Mouse (Mus musculus): ENCODE data around the gene Capn15.

The Capn15 gene

GRCm38 (mm10) chr17:25985306-25986294 lies at the start of gene Capn15:
TSS of gene Capn15 (minus strand) at chr17:25985796.
- DNase-seq (ENCODE audit: low spot score): peak; percentile 94

- no peak for DNase-seq (ENCODE audit: low spot score)
Measured at GRCm38 (mm10) chr17:26032037-26032436, 46.4 kb upstream of the Capn15 start.

GRCm38 (mm10) chr17:26031583-26031982 lies 46.0 kb upstream of the Capn15 start:
- no peak for DNase-seq (ENCODE audit: low spot score)

DNA sequence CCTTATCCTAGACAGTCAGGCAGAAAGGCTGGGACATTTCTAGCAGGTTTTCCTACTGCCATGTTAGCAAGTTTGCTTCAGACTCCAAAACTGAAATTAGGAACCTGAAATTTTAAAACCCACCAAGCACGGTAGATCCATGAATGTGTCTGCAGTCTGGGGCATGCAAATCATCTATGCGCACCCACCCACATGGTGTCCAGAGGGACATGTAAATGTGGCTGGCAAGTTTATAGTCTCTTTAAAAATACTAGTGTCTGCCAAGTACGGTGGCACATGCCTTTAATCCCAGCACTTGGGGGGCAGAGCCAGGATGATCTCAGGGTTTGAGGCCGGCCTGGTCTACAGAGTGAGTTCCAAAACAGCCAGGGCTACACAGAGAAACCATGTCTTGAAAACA lies 42.7 kb upstream of the Capn15 start:
- no peak for DNase-seq (ENCODE audit: low spot score)

DNA sequence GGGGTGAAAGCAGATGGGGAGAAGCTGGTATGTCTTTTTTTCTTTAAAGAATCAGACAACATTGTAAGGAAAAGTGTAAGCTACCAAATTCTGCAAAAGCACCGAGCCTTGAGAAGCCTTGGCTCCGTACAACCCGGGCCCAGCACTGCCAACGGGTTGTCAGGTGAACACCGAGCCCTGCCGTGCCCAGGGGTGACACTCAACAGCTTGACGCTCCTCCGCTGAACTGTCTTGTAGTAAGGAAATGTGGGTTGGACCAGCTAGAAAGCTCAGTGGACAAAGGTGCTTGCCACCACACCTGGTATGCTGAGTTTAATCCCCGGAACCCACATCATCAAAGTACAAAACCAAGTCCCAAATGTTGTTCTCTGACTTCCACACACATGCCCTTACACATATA lies 39.1 kb upstream of the Capn15 start:
- DNase-seq (ENCODE audit: low spot score): no peak

DNA sequence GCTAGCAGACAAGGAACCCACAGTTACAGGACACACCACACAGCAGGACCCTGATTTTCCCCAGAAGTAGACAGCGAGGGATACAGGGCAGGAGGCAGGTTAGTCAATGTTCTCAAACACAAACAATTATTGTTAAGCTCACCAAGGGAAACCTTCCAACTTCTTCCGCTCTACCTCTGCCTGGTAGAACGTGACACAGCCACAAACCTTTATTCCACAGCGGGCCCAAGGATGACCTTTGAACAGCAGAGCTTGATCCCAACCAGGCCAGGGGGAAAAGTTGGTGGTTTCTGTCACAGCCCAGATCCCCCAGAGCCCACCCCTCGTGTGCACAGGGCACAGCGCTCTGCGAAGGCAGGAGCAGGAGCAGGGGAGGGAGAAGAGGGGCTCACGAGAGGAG lies 38.4 kb upstream of the Capn15 start:
- DNase-seq (ENCODE audit: low spot score): no peak

- DNase-seq (ENCODE audit: low spot score): no peak
Measured at GRCm38 (mm10) chr17:26023181-26023580, 37.6 kb upstream of the Capn15 start.

DNA sequence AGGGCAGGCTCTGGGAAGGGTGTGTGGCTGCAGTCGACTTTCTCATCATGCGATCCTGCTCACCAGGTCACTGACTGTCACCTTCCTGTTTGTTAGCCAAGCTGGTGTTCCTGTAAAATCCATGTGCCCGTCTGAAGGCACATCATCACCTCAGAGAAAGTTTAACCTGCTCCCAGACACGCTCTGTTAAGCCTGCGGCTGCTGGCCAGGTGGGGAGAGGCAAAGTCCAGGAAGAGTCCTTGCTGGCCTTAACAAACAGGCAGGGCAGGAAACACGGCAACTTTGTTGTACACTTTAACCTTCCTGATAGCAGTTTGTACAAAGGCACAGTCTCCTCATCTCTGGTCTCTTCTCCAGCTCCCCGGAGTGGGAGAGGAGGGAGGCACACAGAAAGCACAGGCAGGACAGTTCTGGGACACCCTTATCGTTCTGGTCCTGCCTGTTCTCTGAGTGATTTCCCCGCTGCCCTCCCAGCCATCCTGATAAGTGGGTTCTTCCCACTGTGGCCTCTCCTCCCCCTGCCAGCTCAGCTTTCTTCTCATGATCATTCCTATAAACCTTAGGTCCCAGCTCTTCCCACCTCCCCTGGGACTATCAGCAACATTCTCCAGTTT lies 36.2 kb upstream of the Capn15 start:
- no peak for DNase-seq (ENCODE audit: low spot score)

DNA sequence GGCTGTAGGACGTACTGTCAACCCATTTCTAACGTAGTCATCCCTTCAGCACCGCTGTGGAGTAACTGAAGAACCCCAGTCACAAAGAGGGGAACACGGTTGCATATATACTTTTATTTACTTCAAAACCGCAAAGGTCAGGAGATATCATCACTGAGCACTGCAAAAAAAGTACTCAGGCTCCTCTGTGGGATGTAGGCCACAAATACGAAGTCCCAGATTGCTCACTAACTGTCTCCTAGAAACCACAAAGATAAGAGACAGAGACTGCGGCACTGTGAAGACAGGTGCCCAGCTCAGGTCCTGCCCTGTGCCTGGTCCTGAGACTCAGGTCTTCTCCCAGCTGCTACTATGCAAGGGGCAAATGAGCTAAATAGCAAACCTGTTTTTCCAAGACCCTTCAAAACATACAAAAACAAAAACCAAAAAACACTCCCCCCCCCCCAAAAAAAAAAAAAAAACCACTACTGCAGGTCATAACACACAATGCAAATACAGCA lies 35.3 kb upstream of the Capn15 start:
- no peak for DNase-seq (ENCODE audit: low spot score)

GRCm38 (mm10) chr17:26018388-26018787 lies 32.8 kb upstream of the Capn15 start:
- no peak for DNase-seq (ENCODE audit: low spot score)

- no peak for DNase-seq (ENCODE audit: low spot score)
Measured at GRCm38 (mm10) chr17:26017949-26018348, 32.4 kb upstream of the Capn15 start.

GRCm38 (mm10) chr17:26017021-26017420 lies 31.4 kb upstream of the Capn15 start:
- no peak for DNase-seq (ENCODE audit: low spot score)

DNA sequence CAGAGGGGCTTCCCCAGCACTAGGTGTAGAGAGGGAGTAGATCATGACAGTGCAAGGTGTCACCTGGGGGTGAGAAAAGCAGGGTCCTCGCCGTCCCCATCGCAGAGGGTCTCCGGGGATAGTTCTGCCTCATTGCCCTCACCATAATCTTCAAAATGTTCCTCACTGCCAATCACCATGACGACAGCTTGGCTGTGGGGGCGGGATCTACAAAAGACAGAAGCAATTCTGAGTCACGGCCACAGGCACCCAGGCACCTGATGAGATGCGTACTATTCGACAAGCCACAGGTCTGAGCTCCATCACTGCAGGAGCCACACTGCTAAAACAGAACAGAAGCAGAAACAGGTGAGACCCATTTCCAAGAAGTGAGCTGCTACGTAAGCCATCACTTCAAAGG lies 28.1 kb upstream of the Capn15 start:
- no peak for DNase-seq (ENCODE audit: low spot score)

DNA sequence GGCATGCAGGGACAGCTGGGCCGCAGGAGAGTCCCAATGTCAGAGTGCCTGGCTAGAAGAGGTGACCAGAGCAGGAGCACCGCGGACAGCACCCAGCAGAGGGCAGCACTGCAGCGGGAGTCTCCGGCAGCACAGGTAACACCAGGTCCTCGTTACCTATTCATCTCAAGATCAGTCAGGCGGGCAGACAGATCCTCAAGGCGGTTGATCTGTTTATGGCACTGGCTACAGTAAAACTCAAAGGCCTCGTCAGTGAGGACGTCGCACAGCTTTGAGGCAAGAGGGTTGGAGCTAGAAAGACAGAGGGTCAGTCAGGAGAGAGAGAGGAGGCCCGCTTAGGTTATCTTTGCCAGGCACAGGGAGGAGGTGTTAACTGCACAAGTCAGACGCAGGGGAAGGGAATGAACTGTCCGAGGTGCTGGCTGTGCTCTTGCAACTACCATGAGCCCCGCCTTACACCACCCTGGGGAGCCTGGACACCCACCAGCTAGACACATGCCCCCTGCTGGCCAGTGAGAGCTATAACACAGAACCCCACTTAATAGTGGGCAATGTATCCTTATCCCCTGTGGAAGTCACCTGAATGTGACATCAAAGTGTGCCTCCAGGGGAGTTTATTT lies 26.4 kb upstream of the Capn15 start:
- DNase-seq (ENCODE audit: low spot score): peak; percentile 74

DNA sequence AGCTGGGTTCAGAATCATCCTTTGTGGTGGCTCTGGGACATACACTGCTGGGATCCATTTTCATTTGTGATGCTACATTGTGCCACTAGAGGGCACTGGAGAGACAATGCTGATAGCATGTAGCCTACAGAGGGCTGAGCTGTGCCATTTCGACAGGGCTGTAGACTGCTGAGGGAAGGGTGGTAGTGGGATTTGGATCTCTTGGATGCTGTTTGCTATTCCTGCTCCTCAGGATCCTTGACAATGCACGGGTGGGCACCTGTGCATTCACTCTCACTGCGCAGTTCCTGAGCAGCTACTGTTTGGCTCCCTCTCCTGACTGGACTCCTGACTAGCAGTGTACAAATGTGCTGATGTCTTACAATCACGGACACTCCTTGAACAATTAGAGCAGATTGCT lies 23.9 kb upstream of the Capn15 start:
- peak; percentile 33 for DNase-seq (ENCODE audit: low spot score)

- DNase-seq (ENCODE audit: low spot score): no peak
Measured at GRCm38 (mm10) chr17:26008787-26009186, 23.2 kb upstream of the Capn15 start.

DNA sequence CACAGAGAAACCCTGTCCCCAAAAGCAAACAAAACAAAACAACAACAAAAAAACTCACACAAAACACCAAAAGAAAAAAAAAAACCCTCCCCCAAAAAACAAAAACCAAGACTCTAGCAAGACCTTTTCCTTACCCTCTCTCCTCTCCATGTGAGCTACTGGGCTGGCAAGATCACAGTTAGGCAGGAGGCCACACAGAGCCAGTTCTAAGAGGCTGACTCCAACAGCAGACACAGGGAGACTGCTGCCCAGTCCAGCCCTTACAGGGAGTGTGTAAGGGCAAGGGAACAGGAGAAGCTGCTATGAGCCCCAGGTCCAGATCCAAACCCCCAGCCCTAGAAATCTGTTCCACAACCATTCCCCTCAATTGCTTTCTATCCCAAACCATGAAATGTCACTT lies 22.7 kb upstream of the Capn15 start:
- DNase-seq (ENCODE audit: low spot score): no peak

DNA sequence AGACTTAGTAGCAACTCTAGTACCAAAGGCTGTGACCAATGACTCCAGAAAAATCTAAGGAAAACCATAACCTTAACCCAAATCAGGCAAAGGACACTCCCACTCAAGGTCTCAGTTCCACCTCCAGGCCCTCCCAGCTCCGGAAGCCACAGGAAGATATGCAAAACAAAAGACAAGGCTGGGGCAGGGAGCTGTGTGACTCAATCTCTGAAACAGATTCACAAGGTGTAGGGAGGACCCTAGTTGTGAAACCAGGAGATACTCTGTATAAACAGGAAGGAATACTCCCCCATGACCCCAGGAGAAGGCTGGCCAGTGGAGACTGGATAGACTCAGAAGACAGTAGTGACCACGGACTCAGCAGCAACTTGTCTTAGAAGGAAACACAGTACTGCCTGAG lies 22.1 kb upstream of the Capn15 start:
- DNase-seq (ENCODE audit: low spot score): no peak

DNA sequence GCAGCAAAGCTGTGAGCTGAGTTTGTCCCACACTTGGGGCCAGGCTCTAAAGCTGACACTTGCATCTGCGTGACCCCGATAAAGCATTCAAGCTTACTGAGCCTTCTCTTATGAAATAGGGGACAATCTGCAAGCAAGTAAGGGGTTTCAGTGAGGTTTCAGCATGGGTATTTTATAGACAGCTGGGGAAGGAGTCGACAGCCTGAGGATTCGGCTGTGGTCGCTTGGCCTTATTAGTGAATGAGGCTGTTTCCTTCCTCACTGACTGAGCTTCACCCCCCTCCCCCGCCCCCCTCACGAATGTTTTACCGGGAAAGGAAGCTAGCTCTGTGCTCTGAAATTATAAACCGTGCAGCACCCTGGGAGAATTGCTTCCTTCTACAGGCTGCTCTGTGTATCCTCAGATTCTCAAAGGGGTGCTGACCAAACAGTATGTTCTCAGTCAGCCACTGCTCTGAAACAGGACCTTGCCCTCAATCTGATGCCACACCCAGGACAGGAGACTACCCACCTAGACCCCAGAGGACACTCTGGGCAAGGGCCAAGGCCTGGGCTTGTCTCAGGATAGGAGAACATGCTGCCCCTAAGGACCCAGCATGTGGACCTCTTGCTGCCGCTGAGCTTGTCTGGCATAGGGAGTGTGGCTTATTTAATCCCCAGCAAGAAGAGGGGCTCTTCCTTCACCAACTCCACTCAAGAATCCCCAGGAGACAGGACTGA lies 20.3 kb upstream of the Capn15 start:
- no peak for DNase-seq (ENCODE audit: low spot score)

- DNase-seq (ENCODE audit: low spot score): no peak
Measured at GRCm38 (mm10) chr17:26004711-26005110, 19.1 kb upstream of the Capn15 start.

DNA sequence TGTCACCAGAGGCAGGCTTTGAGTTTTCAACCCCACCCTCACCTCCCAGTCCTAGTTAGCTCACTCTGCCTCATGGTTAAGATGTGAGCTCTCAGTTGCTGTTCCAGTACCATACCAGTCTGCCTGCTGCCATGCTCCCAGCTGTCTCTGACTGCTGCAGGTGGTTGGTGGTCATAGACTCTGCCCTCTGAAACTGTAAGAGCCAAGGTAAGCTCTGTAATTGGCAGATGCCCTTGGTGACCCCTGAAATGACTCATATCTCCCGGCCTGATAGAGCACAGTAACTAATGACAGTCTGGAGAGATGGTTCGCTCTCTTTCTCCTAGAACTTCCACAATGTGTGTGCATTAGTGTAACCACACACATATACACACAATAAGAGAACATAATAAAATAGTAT lies 18.3 kb upstream of the Capn15 start:
- DNase-seq (ENCODE audit: low spot score): no peak

DNA sequence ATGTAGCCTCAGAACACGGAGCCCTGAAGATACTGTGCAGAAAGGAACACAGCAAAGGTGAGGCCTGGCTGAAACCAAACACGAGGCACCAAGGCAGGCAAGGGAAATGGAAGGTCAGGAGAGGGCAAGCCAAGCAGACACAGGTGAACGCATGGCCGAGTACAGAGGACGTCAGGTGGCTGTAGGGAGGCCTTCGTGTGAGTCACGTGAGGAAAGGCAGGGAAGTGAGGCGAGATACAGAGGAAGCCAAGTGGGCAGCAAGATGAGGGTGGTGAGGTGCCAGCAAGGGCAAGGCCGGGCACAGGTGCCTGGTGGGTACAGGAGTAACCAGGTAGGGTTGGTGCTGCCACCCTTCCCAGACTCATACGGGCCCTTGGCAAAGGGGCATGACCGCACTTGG lies 12.8 kb upstream of the Capn15 start:
- DNase-seq (ENCODE audit: low spot score): no peak

All from ovary, postnatal 36 days (tissue).